Mouse (Mus musculus) hindbrain, embryonic 14.5 days (tissue): Measurements from ENCODE around the gene Tada2a. TPM values are rescaled to one million over a fixed set of nuclear protein-coding genes. Genes with fewer than 3 reads are reported as not detected.
A peak's percentile ranks its signal among the peaks of the same experiment; 100 is the strongest.

Experiments
- ATAC-seq: fragments of 200-750 bp; cut with Nextera tagmentation; 2 replicates; pipeline ENCODE4 v1.8.0; 2017; ENCODE audit warnings: moderate number of reproducible peaks, mild to moderate bottlenecking, moderate TSS enrichment, moderate library complexity; ENCODE audit not compliant: low FRiP score
- DNase-seq: peaks from one replicate; pipeline ENCODE4 v3.0.0-alpha.2; 2015; ENCODE audit warnings: low spot score
- H3K27ac ChIP-seq: fragments of 300-500 bp; sonication (generic); 2 replicates; pipeline ENCODE4 v1.5.1; 2014; ENCODE audit warnings: mild to moderate bottlenecking, moderate library complexity
- H3K27me3 ChIP-seq: fragments of 300-500 bp; sonication (generic); 2 replicates; pipeline ENCODE4 v1.6.1; 2014; ENCODE audit warnings: mild to moderate bottlenecking, low read length, mixed read lengths; ENCODE audit not compliant: control insufficient read depth, insufficient read depth
- H3K36me3 ChIP-seq: fragments of 300-500 bp; sonication (generic); replicated peaks from 2 replicates; pipeline ENCODE4 v1.6.1; 2014; ENCODE audit not compliant: control insufficient read depth, insufficient read depth
- H3K4me1 ChIP-seq: fragments of 300-500 bp; sonication (generic); replicated peaks from 2 replicates; pipeline ENCODE4 v1.6.1; 2014; ENCODE audit warnings: antibody characterized with exemption, low read length, mixed read lengths; ENCODE audit not compliant: control insufficient read depth, insufficient read depth
- H3K4me2 ChIP-seq: fragments of 300-500 bp; sonication (generic); replicated peaks from 2 replicates; pipeline ENCODE4 v1.6.1; 2014; ENCODE audit warnings: mild to moderate bottlenecking, moderate library complexity
- H3K4me3 ChIP-seq: fragments of 300-500 bp; sonication (generic); replicated peaks from 2 replicates; pipeline ENCODE4 v1.5.1; 2014; ENCODE audit warnings: mild to moderate bottlenecking, low read length
- H3K9ac ChIP-seq: fragments of 300-500 bp; sonication (generic); 2 replicates; pipeline ENCODE4 v1.6.1; 2014
- H3K9me3 ChIP-seq: fragments of 300-500 bp; sonication (generic); 2 replicates; pipeline ENCODE4 v1.6.1; 2016; ENCODE audit warnings: low read length; ENCODE audit not compliant: control insufficient read depth
- WGBS: fragments of 180-500 bp; shearing (Covaris S2); extraction: QIAGEN DNeasy Blood & Tissue Kit; methylation state at CpG from one replicate; pipeline ENCODE4 v1.1.7; 2014; 5-methylcytosine and 5-hydroxymethylcytosine counted together
- polyA plus RNA-seq: library from polyadenylated mRNA; unstranded; fragments of >200 nt; fragmentation: Nextera tagmentation; extraction: Ambion mirVana; gene quantifications from 2 replicates; pipeline ENCODE4 v1.2.1, GENCODE M21; 2014

Gene Tada2a
- polyA plus RNA-seq, 1 experiment from 2014 or later = 27.6 TPM

DNA sequence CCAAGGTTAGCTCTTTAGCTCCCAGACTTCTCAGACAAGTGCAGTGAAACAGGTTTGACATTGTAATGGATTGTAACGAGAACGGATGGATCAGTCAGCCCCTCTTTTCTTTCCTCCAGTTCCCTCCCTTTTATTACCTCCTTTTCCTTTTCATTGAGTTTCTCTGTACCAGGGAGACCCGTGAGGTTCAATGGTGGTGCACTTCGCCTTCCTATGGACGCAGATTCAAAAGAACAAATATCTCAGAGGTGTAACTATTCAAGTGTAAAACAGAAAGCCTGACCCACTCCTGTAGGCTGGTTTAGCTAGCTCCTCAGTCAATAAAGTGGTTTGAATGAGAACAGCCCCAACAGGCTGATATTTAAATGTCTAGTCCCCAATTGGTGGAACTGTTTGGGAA, 47.5 kb downstream of the Tada2a start:
- WGBS = 86% methylated on average over 5 of the region's 5 CpGs
- Histone ChIP-seq H3K4me3 (no peak overlapping the region), H3K9me3 (no peaks in the 10 kb centered on the region), H3K27ac (no peak overlapping the region), H3K9ac (no peak overlapping the region), H3K36me3 (peaks cover 51% of the 10 kb centered on the region), H3K4me1 (no peaks in the 10 kb centered on the region), H3K4me2 (no peak overlapping the region), H3K27me3 (no peaks in the 10 kb centered on the region)
- ATAC-seq (no peak), DNase-seq (no peak)

DNA sequence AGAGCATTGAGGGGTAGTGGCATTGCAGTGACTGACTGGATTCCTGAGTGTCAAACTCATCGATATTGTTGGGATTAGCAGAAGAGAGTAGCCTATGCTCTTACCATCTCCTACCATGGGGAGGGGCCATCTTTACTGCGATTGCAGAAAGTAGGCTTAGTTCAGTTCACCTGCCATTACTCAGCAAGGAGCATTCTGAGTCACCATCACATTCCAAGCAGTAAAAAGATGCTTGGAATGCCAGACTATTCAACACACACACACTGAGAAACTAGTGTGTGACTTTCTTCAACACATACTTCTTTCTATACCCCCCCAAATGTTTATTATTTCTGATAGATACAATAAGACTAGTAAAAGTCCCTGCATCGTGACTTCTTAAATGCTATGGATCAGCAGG, 49.1 kb downstream of the Tada2a start:
- H3K4me1 ChIP-seq = no peaks in the 10 kb centered on the region
- no peak for ATAC-seq
- H3K4me3 ChIP-seq = no peak overlapping the region
- H3K27ac ChIP-seq = no peak overlapping the region
- no peak overlapping the region for H3K9ac ChIP-seq
- 91% methylated on average over 3 of the region's 3 CpGs for WGBS
- H3K4me2 ChIP-seq = no peak overlapping the region
- DNase-seq = no peak
- H3K9me3 ChIP-seq = no peaks in the 10 kb centered on the region
- peaks cover 39% of the 10 kb centered on the region for H3K36me3 ChIP-seq
- H3K27me3 ChIP-seq = no peaks in the 10 kb centered on the region

DNA sequence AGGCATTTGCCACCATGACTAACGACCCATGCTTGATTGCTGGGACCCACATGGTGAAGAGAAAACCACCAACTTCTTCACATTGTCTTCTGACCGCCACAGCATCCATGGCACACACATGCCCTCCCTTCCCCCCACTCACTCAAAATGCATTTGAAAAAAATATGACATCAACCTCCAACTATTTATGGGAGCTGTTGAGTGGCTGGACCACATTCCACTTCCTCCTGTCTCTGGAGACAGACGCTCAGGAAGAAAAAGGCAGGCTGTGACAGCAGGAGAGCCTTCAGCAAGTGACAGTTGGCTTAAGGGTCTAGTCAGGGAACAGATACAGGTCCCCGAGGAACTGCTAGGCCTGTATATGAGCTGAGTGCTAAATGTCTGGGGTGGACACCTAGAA, 49.5 kb downstream of the Tada2a start:
- Histone ChIP-seq H3K4me2 (no peak overlapping the region), H3K9me3 (no peaks in the 10 kb centered on the region), H3K27ac (no peak overlapping the region), H3K4me1 (no peaks in the 10 kb centered on the region), H3K27me3 (no peaks in the 10 kb centered on the region), H3K9ac (no peak overlapping the region), H3K4me3 (no peak overlapping the region), H3K36me3 (peaks cover 36% of the 10 kb centered on the region)
- no peak for DNase-seq
- ATAC-seq = no peak
- 81% methylated on average over 4 of the region's 4 CpGs for WGBS

DNA sequence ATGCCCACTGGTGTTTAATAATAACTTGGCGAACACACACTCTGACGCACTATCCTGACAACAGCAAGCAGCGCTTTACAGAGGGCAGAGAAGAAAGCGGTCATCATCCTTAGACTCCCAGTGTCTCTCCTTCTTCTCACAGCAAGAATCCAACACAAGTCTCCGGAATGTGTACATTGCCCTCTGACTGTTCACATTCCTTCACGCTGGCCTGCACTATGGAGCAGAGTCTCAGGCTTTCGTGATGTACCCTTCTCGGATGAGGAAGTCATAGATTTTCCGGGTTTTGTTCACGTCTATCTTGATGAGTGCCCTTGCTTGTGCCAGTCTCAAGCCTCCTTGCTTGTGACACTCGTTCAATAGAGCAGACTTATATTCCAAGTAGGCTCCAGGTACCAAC, 50.0 kb downstream of the Tada2a start:
- no peaks in the 10 kb centered on the region for H3K4me1 ChIP-seq
- ATAC-seq = no peak
- no peak for DNase-seq
- H3K9ac ChIP-seq = no peak overlapping the region
- H3K27ac ChIP-seq = no peak overlapping the region
- H3K4me3 ChIP-seq = no peak overlapping the region
- no peaks in the 10 kb centered on the region for H3K27me3 ChIP-seq
- 91% methylated on average over 11 of the region's 11 CpGs for WGBS
- H3K4me2 ChIP-seq = no peak overlapping the region
- no peaks in the 10 kb centered on the region for H3K9me3 ChIP-seq
- peaks cover 33% of the 10 kb centered on the region for H3K36me3 ChIP-seq

DNA sequence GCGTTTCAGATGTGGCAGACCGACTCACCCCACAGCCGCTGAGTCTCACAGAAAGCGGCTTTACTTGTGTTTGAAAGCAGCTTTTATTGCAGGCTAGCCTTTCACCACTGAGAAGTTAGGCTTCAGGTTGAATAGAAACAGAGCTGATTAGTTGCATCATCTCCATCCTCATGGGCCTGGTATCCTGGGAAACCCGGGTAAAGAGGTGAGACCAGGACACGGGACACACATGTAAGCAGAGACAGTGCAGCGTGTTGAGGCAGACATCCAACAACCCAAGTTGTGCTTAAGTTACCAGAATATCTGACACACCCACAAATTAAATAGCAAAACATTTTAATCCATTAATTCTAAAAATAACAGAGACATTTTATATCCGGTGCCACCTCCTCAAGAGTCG, 50.8 kb downstream of the Tada2a start:
- H3K36me3 ChIP-seq = peaks cover 33% of the 10 kb centered on the region
- H3K27ac ChIP-seq = no peak overlapping the region
- H3K4me3 ChIP-seq = no peak overlapping the region
- ATAC-seq (no peak), DNase-seq (no peak)
- no peaks in the 10 kb centered on the region for H3K4me1 ChIP-seq
- H3K9ac ChIP-seq = no peak overlapping the region
- no peaks in the 10 kb centered on the region for H3K9me3 ChIP-seq
- H3K4me2 ChIP-seq = no peak overlapping the region
- no peaks in the 10 kb centered on the region for H3K27me3 ChIP-seq
- 88% methylated on average over 9 of the region's 9 CpGs for WGBS

DNA sequence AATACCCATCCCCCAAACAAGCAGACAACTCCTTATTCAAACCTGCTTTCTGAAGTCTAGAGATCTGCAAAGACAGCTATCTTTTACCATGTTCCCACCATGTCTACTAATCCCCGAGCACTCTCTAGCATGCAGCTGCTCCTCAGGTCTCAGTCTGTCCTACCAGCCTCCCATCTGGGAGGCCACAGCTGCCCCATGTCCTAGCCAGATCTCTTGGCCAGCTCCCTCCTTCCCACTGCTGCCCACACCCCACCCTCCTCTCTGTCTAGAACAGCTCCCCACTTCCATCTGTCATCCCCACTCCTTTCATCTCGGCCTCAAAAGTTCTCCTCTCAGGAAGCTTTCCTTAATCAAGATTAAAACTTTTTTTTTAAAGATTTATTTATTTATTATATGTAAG, 52.4 kb downstream of the Tada2a start:
- Histone ChIP-seq H3K27me3 (no peaks in the 10 kb centered on the region), H3K4me3 (no peak overlapping the region), H3K9ac (no peak overlapping the region), H3K4me1 (no peaks in the 10 kb centered on the region), H3K27ac (no peak overlapping the region), H3K36me3 (peaks cover 29% of the 10 kb centered on the region), H3K4me2 (no peak overlapping the region), H3K9me3 (no peaks in the 10 kb centered on the region)
- no peak for DNase-seq
- ATAC-seq = no peak
- WGBS = 75% methylated on average over 2 of the region's 2 CpGs

DNA sequence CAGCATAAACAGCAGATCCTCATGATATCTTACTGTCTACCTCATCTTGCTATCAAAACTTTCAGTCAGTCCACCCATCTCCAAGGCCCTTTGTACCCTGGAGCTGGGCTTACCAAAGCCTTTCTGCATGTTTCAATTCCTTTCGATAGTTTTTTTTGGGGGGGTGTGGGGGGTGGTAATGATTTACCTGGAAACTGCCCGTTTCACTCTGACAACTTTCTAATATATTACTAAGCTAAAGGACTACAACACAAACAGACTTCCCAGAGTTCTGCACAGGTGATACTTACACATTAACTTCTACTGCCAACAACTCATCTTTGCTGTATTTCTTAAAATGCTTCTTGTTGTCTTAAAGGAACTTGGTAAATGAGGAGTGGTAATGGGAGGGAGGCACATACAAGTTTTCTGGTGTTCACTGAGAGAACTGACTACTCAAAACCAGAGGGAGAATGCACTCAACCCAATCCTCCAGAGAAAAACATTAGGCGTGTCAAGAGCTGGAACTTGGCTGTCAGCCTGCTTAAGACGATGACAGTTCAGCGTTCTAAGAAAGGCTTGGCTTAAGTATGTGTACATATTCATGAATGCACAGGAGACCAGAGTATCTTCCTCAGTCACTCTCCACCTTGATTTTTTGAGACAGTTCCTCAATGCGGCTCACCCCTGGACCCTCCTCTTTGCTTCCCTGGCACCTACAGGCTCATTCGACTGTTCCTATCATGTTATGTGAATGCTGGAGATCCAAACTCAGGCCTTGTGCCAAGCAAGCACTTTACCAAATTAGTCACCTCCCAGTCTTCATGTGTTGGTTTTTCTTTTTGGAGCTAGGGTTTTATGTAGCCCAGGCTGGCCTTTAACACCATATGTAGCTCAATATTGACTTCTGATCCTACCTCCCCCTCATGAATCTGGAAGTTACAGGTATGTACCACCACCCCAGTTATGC, 55.3 kb downstream of the Tada2a start:
- no peak overlapping the region for H3K4me2 ChIP-seq
- DNase-seq (no peak), ATAC-seq (no peak)
- no peaks in the 10 kb centered on the region for H3K4me1 ChIP-seq
- no peak overlapping the region for H3K4me3 ChIP-seq
- peaks cover 10% of the 10 kb centered on the region for H3K36me3 ChIP-seq
- no peaks in the 10 kb centered on the region for H3K9me3 ChIP-seq
- H3K27ac ChIP-seq = no peak overlapping the region
- no peak overlapping the region for H3K9ac ChIP-seq
- WGBS = 82% methylated on average over 7 of the region's 7 CpGs
- H3K27me3 ChIP-seq = peaks cover 11% of the 10 kb centered on the region; the same call in 1 of the 2 replicates

DNA sequence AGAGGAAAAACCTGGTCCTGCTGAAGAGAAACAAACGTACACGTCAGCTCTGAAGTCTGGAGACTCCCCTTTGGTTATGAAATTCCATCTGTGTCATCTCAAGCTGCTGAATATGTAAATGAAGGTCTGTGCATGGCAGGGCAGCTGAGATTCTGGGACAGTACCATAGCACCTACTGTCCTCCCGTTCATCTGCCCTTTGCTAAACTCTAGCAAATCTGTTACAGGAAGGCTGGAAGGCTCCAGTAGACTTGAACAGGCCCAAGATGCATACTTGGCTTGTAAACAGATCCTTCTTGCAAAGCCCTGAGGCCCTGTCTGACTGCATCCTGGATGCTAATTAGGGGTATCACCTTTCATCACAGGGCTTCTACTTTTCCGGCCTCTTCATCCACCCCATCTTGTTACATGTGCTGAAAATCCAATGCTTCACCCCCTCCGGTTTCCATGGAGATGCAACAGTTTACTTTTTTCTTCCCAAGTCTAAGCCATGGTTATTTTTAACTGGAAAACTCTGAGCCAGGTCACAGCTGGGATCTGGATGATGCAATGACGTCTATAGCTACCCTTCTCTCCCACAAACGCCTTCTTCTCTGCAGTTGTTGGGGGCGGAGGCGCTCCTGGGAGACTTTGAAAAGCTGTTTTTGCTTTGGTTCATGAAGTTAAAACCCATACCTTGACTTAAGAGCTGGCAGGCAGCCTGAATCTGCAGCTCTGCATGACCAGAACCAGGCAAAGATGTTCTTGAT, 56.3 kb downstream of the Tada2a start:
- H3K9ac ChIP-seq = no peak overlapping the region
- H3K4me3 ChIP-seq = no peak overlapping the region
- DNase-seq (no peak), ATAC-seq (no peak)
- no peak overlapping the region for H3K4me2 ChIP-seq
- H3K4me1 ChIP-seq = no peaks in the 10 kb centered on the region
- H3K9me3 ChIP-seq = no peaks in the 10 kb centered on the region
- H3K27ac ChIP-seq = no peak overlapping the region
- H3K27me3 ChIP-seq = peaks cover 13% of the 10 kb centered on the region; the same call in 1 of the 2 replicates
- peaks cover under 1% of the 10 kb centered on the region; the same call in 1 of the 2 replicates for H3K36me3 ChIP-seq
- 57% methylated on average over 9 of the region's 9 CpGs for WGBS

DNA sequence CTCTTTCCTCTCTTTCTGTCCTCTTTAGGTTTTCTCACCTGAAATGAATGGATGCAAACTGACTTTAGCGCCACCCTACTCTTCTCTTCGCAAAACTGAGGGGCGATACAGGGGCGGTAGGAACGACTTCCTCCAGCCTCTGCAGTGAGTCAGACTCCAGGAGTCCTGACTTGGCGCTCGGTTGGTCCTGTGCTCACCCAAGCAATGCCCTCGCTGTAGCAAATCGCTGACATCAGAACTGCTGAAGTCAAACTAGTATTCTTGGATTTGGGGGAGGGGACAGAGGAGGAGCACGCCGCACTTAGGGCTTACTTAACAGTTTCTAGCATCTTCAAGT, 60.4 kb downstream of the Tada2a start, which contains the start of gene Dusp14:
TSS of gene Dusp14 (minus strand) at position 228 of the 337 bp plus-strand sequence.
- H3K9me3 ChIP-seq = no peaks in the 10 kb centered on the region
- H3K4me1 ChIP-seq = peaks cover 10% of the 10 kb centered on the region; the same call in 1 of the 2 replicates
- no peak for DNase-seq
- no peaks in the 10 kb centered on the region for H3K36me3 ChIP-seq
- H3K27me3 ChIP-seq = peaks cover 32% of the 10 kb centered on the region
- peak within 1 kb of the TSS; percentile 85 for H3K4me2 ChIP-seq
- peak within 1 kb of the TSS; percentile 62 for H3K9ac ChIP-seq
- H3K4me3 ChIP-seq = peak within 1 kb of the TSS; percentile 63
- ATAC-seq = no peak
- WGBS = 14% methylated on average over 11 of the region's 11 CpGs
- H3K27ac ChIP-seq = no peak within 1 kb of the TSS
